Mouse (Mus musculus) forebrain, postnatal 0 days (tissue): Measurements from ENCODE around the gene Fam50b. TPM values are rescaled to one million over a fixed set of nuclear protein-coding genes. Genes with fewer than 3 reads are reported as not detected.

ENCODE experiments used
- ATAC-seq: fragments of 200-750 bp; cut with Nextera tagmentation; 2 replicates; pipeline ENCODE4 v1.8.0; 2017; ENCODE audit warnings: mild to moderate bottlenecking, moderate library complexity
- DNase-seq: peaks from one replicate; pipeline ENCODE4 v3.0.0-alpha.2; 2015
- H3K27ac ChIP-seq: fragments of 300-500 bp; sonication (generic); 2 replicates; pipeline ENCODE4 v1.5.1; 2014; ENCODE audit warnings: low read depth, mild to moderate bottlenecking, antibody characterized with exemption, low read length, moderate library complexity, mixed read lengths
- H3K27me3 ChIP-seq: fragments of 300-500 bp; sonication (generic); 2 replicates; pipeline ENCODE4 v1.6.1; 2014; ENCODE audit warnings: mild to moderate bottlenecking, low read length, mixed read lengths; ENCODE audit not compliant: insufficient read depth
- H3K36me3 ChIP-seq: fragments of 300-500 bp; sonication (generic); 2 replicates; pipeline ENCODE4 v1.6.1; 2014; ENCODE audit warnings: mild to moderate bottlenecking, moderate library complexity; ENCODE audit not compliant: insufficient read depth
- H3K4me1 ChIP-seq: fragments of 300-500 bp; sonication (generic); 2 replicates; pipeline ENCODE4 v1.6.1; 2014; ENCODE audit warnings: antibody characterized with exemption; ENCODE audit not compliant: insufficient read depth
- H3K4me2 ChIP-seq: fragments of 300-500 bp; sonication (generic); 2 replicates; pipeline ENCODE4 v1.6.1; 2014; ENCODE audit warnings: low read depth, mild to moderate bottlenecking, moderate library complexity
- H3K4me3 ChIP-seq: fragments of 300-500 bp; sonication (generic); 2 replicates; pipeline ENCODE4 v1.5.1; 2014; ENCODE audit warnings: low read depth, low read length, mixed read lengths
- H3K9ac ChIP-seq: fragments of 300-500 bp; sonication (generic); 2 replicates; pipeline ENCODE4 v1.6.1; 2014; ENCODE audit warnings: mild to moderate bottlenecking
- H3K9me3 ChIP-seq: fragments of 300-500 bp; sonication (generic); 2 replicates; pipeline ENCODE4 v1.6.1; 2016; ENCODE audit warnings: low read length
- CTCF ChIP-seq: sonication (generic); IDR thresholded peaks from 2 replicates; pipeline ENCODE4 v1.5.1; 2016; ENCODE audit warnings: antibody characterized with exemption, control low read depth, low read depth
- WGBS: fragments of 180-500 bp; shearing (Covaris S2); extraction: QIAGEN DNeasy Blood & Tissue Kit; methylation state at CpG from one replicate; pipeline ENCODE4 v1.1.7; 2014; 5-methylcytosine and 5-hydroxymethylcytosine counted together
- polyA plus RNA-seq: library from polyadenylated mRNA; unstranded; fragments of >200 nt; fragmentation: Nextera tagmentation; extraction: Ambion mirVana; gene quantifications from 2 replicates; pipeline ENCODE4 v1.2.1, GENCODE M21; 2015
- total RNA-seq: library from RNA; depleted of rRNA; stranded (reverse); fragments of >200 nt; gene quantifications from 2 replicates; pipeline ENCODE4 v1.2.3, GENCODE M21; 2014

Fam50b gene
- total and polyA plus RNA-seq, 2 experiments from 2014 or later = 0.19 to 0.29 TPM

DNA sequence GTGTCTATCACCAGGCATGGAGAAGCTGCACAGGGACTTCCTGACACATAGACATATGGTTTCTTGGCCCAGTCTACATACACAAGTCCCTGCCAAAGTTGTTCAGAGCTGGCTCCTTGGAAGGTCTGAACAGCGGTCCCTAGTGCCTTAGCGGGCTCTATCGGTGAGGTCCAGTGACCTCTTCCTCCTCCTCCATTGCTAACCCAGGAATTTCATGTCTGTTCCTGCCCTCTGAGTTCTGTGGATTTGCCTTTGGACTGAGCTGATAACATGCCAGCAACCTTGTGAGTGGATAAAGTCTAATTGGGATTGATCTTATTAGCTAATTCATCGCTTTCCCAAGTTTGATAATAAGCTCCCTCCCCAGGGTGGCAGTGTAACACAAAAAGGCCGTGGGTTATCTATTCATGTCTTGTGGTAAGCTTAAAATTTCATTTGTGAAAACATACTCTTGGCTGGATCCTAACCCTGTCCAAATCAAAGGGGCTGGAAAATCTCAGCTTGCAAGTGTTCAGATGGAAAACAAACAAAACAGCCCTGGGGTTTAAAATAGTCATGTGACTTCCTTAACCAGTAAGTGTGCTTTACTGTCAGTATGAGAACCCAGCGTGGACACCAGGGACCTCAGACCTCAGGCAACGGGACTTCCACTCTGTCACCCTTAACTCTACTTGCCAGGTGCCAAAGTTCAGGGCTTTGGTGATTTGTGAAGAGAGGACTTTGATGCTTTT lies 3.5 kb downstream of the Fam50b start:
- ATAC-seq = no peak
- Histone ChIP-seq H3K4me1 (no peaks in the 10 kb centered on the region), H3K27me3 (no peaks in the 10 kb centered on the region), H3K4me3 (no peak overlapping the region), H3K9ac (no peak overlapping the region), H3K36me3 (no peaks in the 10 kb centered on the region), H3K27ac (no peak overlapping the region), H3K9me3 (no peaks in the 10 kb centered on the region), H3K4me2 (no peak overlapping the region)
- WGBS = 48% methylated on average over 7 of the region's 7 CpGs
- no peak for TF ChIP-seq CTCF
- DNase-seq = no peak

DNA sequence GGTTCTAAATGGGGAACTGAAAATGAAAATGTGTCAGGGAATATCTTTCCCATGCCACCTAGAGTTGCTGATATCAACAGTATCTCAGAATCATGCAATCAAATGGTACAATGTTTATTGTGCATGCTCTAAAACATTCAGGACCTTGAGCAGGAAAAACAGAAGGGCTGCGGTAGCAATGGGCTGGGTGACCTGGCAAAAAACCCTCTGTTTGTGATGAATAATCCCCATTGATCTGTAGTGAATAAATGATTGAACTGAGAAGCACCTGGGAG lies 4.0 kb downstream of the Fam50b start:
- H3K36me3 ChIP-seq = no peaks in the 10 kb centered on the region
- no peak overlapping the region for H3K4me3 ChIP-seq
- TF ChIP-seq CTCF = no peak
- H3K27ac ChIP-seq = no peak overlapping the region
- no peak for ATAC-seq
- no peaks in the 10 kb centered on the region for H3K9me3 ChIP-seq
- no peaks in the 10 kb centered on the region for H3K27me3 ChIP-seq
- H3K4me1 ChIP-seq = no peaks in the 10 kb centered on the region
- 71% methylated on average over 1 of the region's 1 CpGs for WGBS
- H3K9ac ChIP-seq = no peak overlapping the region
- DNase-seq = no peak
- H3K4me2 ChIP-seq = no peak overlapping the region

DNA sequence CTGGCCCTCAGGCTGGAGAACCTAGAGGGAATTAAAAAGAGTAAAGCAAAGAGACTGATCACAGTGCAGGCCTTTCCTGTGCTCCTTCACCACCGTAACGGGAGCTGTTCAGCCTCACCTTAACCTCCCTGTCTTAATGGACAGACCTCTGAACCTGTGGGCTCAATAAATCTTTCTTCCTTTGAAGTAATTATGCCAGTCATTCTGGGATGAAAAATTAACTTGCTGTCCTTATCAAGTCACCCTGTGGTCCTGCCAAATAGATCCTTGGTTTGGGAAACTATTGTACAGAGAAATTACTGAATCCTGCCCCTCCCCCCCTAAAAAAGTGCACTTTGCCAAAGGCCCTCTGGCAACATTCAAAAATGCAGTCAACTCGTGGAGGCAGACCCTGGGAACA lies 4.4 kb downstream of the Fam50b start:
- no peak for TF ChIP-seq CTCF
- ATAC-seq (no peak), DNase-seq (no peak)
- Histone ChIP-seq H3K27me3 (no peaks in the 10 kb centered on the region), H3K4me2 (no peak overlapping the region), H3K27ac (no peak overlapping the region), H3K9me3 (no peaks in the 10 kb centered on the region), H3K36me3 (no peaks in the 10 kb centered on the region), H3K4me1 (no peaks in the 10 kb centered on the region), H3K4me3 (no peak overlapping the region), H3K9ac (no peak overlapping the region)
- 72% methylated on average over 3 of the region's 3 CpGs for WGBS

DNA sequence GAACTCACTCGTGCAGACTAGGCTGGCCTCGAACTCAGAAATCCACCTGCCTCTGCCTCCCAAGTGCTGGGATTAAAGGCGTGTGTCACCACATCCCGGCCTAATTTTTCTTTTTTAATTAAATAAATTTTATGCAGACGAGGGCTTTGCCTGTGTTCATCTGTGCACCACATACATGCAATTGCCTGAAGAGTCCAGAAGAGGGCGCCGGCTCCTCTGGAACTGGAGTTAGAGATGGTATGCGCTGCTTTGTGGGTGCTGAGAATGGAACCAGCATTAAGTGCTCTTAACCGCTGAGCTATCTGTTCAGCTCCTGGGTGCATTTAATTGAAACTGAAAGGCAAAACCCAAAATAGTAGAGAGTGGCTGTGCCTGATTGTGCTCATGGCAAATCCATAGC lies 6.6 kb downstream of the Fam50b start:
- 85% methylated on average over 9 of the region's 9 CpGs for WGBS
- DNase-seq (no peak), ATAC-seq (no peak)
- no peak overlapping the region for H3K4me2 ChIP-seq
- no peak for TF ChIP-seq CTCF
- H3K9ac ChIP-seq = no peak overlapping the region
- H3K27me3 ChIP-seq = no peaks in the 10 kb centered on the region
- no peak overlapping the region for H3K27ac ChIP-seq
- H3K4me1 ChIP-seq = no peaks in the 10 kb centered on the region
- no peaks in the 10 kb centered on the region for H3K9me3 ChIP-seq
- no peaks in the 10 kb centered on the region for H3K36me3 ChIP-seq
- no peak overlapping the region for H3K4me3 ChIP-seq

DNA sequence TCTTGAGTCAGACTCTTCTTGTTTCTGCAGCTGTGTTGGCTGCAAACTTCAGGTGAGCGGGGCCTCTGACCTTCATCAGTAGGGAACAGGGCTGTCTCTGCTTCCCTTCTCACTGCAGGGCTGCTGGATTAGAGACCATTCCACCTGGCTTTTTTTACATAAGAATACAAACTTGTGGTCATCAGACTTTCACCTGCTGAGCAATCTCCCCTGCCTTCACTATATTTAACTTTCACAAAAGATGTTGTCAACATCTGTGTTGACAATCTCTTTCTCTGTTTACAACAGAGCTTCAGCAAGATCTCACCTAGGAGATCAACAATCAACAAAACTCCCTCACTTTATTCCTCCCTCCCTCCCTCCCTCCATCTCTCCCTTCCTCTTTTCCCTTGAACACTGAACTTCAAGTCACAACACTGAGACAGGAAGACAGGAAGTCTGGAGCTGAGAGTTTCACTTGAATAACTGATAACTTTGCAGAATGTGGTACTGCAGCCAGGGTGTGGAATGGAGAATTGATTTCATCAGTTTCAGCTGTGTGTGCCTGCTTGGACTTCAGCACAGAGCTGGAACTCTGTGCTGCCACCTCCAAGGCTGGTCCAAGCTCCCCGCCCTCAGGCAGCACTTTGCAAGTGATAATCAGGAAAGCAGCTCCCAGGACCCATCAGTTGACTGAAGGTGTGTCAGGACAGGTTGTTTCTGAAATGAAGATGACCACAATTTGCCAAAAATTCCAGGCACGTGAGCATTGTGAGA lies 7.3 kb downstream of the Fam50b start:
- 78% methylated on average over 3 of the region's 3 CpGs for WGBS
- no peaks in the 10 kb centered on the region for H3K27me3 ChIP-seq
- ATAC-seq (no peak), DNase-seq (no peak)
- H3K4me3 ChIP-seq = no peak overlapping the region
- no peaks in the 10 kb centered on the region for H3K9me3 ChIP-seq
- TF ChIP-seq CTCF = no peak
- H3K9ac ChIP-seq = no peak overlapping the region
- H3K4me1 ChIP-seq = no peaks in the 10 kb centered on the region
- no peaks in the 10 kb centered on the region for H3K36me3 ChIP-seq
- no peak overlapping the region for H3K27ac ChIP-seq
- H3K4me2 ChIP-seq = no peak overlapping the region

DNA sequence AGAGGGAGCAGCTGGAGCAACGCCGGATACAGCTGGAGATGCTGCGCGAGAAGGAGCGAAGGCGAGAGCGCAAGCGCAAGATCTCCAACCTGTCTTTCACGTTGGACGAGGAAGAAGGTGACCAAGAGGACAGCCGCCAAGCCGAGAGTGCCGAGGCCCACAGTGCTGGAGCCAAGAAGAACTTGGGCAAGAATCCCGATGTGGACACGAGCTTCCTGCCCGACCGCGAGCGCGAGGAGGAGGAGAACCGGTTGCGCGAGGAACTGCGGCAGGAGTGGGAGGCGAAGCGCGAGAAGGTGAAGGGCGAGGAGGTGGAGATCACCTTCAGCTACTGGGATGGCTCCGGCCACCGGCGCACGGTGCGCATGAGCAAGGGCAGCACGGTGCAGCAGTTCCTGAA lies 12.2 kb downstream of the Fam50b start:
- no peaks in the 10 kb centered on the region for H3K4me1 ChIP-seq
- WGBS = 96% methylated on average over 34 of the region's 34 CpGs
- DNase-seq (no peak), ATAC-seq (no peak)
- TF ChIP-seq CTCF = no peak
- no peak overlapping the region for H3K9ac ChIP-seq
- H3K27ac ChIP-seq = no peak overlapping the region
- H3K36me3 ChIP-seq = no peaks in the 10 kb centered on the region
- no peak overlapping the region for H3K4me3 ChIP-seq
- H3K27me3 ChIP-seq = no peaks in the 10 kb centered on the region
- no peaks in the 10 kb centered on the region for H3K9me3 ChIP-seq
- H3K4me2 ChIP-seq = no peak overlapping the region

DNA sequence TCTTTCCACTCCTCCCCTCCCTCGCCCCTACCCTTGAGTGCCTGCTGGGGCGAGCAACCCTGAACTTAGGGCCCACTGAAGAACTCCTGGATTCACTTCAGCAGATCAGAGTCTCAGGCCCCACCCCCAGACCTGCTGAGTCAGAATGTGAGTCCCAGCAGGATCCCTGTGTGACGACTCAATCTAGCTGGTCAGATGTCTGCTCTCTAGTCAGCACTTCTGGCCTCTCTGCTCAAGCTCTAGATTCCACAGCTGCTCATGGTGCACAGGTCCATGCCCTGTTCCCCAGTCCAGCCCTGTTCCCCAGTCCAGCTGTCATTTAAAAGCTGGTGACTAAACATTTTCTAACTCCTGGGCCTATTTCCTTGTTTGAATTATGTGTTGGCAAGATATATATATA lies 13.9 kb downstream of the Fam50b start:
- ATAC-seq (no peak), DNase-seq (no peak)
- Histone ChIP-seq H3K9ac (no peak overlapping the region), H3K36me3 (no peaks in the 10 kb centered on the region), H3K9me3 (no peaks in the 10 kb centered on the region), H3K27me3 (no peaks in the 10 kb centered on the region), H3K4me1 (no peaks in the 10 kb centered on the region), H3K4me2 (no peak overlapping the region), H3K4me3 (no peak overlapping the region), H3K27ac (no peak overlapping the region)
- TF ChIP-seq CTCF = no peak
- 69% methylated on average over 3 of the region's 3 CpGs for WGBS
